Comparison of ENCODE assay signal across 8 mouse cellular contexts in the genomic region with DNA sequence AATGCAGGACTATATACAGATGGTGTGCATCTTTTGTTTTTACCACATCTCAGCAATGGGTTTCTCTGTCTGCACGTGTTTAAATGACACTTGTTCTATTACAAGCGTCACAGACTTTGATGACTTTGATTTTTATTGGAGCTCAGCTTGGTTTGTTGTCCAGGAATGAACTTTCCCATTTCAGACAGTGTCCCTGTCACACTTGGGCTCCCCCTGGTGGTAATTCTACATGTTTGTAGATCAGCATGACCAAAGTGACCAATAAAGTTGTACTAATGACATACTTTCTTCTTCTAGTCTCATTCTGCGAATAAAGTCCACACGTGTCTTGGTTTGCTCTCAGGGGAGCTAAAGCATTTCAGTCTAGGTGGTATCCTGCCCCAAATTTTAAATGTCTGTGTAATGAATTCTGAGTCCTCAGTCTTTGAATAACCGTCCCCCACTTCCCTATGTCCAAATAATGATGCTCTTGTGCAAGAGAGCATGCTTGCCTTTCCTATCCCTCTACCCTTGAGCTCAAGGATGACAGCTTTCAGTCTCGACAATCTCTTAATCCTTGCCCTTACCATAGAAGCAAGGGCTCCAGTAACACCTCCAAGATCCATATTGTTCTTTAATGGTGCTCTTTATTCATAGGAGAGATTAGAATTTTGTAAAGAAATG. TPM values are rescaled to one million over a fixed set of nuclear protein-coding genes. Genes with fewer than 3 reads are reported as not detected.
DNase-seq lines count a peak whose midpoint lies in the region; ATAC-seq and TF ChIP-seq lines count a peak whose summit lies in the region.

No protein-coding gene starts in this region.

- H3K4me2 ChIP-seq in heart, embryonic 12.5 days: no peak overlapping the region
- no peak overlapping the region for H3K4me2 ChIP-seq in hindbrain, postnatal 0 days (ENCODE audit: low read depth, low read length)

- peak; percentile 25 to 76 for DNase-seq in heart, adult 18-20 months
- peak; percentile 11 for DNase-seq in thymus, postnatal 0 days (ENCODE audit: low spot score)
- no peak for DNase-seq in thymus, adult 18-20 months
- DNase-seq in cerebellum, postnatal 10 days: peak; percentile 80 to 91
- peak; percentile 80 for DNase-seq in hindbrain, postnatal 0 days (ENCODE audit: low spot score)
- peak; percentile 81 for DNase-seq in lung, postnatal 36 days
- DNase-seq in ovary, adult 18-20 months (ENCODE audit: low spot score): no peak

- H3K9me3 ChIP-seq in heart, embryonic 12.5 days (replicated peaks): peaks cover 13% of the 10 kb centered on the region
- H3K9me3 ChIP-seq in hindbrain, postnatal 0 days (ENCODE audit: low read length): no peaks in the 10 kb centered on the region

- 45% methylated on average over 6 of the region's 6 CpGs for WGBS in heart, embryonic 12.5 days
- WGBS in hindbrain, postnatal 0 days: 50% methylated on average over 6 of the region's 6 CpGs

- peak; percentile 78 for TF ChIP-seq CTCF in hindbrain, postnatal 0 days (IDR thresholded peaks at IDR 0.05; ENCODE audit: low read depth)

- H3K9ac ChIP-seq in heart, embryonic 12.5 days: no peak overlapping the region
- H3K9ac ChIP-seq in hindbrain, postnatal 0 days (replicated peaks; ENCODE audit: low read length): no peak overlapping the region

- H3K4me1 ChIP-seq in heart, embryonic 12.5 days (replicated peaks): no peaks in the 10 kb centered on the region
- H3K4me1 ChIP-seq in hindbrain, postnatal 0 days (ENCODE audit: insufficient read depth, low read length): no peaks in the 10 kb centered on the region

- ATAC-seq in heart, embryonic 12.5 days (ENCODE audit: insufficient number of reproducible peaks, low FRiP score): no peak
- peak; percentile 40; the same call in 1 of the 2 replicates for ATAC-seq in hindbrain, postnatal 0 days

- no peaks in the 10 kb centered on the region for H3K36me3 ChIP-seq in heart, embryonic 12.5 days
- H3K36me3 ChIP-seq in hindbrain, postnatal 0 days (ENCODE audit: insufficient read depth, low read length): no peaks in the 10 kb centered on the region

- no peak overlapping the region for H3K4me3 ChIP-seq in heart, embryonic 12.5 days
- no peak overlapping the region for H3K4me3 ChIP-seq in hindbrain, postnatal 0 days (ENCODE audit: low read length)

- no peaks in the 10 kb centered on the region for H3K27me3 ChIP-seq in heart, embryonic 12.5 days (replicated peaks)
- H3K27me3 ChIP-seq in hindbrain, postnatal 0 days (ENCODE audit: insufficient read depth, low read length): no peaks in the 10 kb centered on the region

- no peak overlapping the region for H3K27ac ChIP-seq in heart, embryonic 12.5 days (ENCODE audit: poor library complexity, severe bottlenecking)
- no peak overlapping the region for H3K27ac ChIP-seq in hindbrain, postnatal 0 days

RNA-seq across cellular contexts. Expression of gene Taar9, which starts 1.9 kb away (rescaled TPM):
- total RNA-seq in heart, adult 18-20 months (2021): not detected
- polyA plus RNA-seq in heart, embryonic 12.5 days (2016; fragmentation: Nextera tagmentation; extraction: Ambion mirVana): not detected in 2 replicates
- not detected in 2 replicates for polyA plus RNA-seq in thymus, postnatal 0 days (2015; fragmentation: Nextera tagmentation; extraction: Ambion mirVana)
- total RNA-seq in hindbrain, postnatal 0 days (2014; rRNA removed): not detected in 2 replicates
- not detected in 2 replicates for polyA plus RNA-seq in hindbrain, postnatal 0 days (2015; fragmentation: Nextera tagmentation; extraction: Ambion mirVana)

RNA-seq across cellular contexts. Expression of gene Taar8c, which starts 9.5 kb away (rescaled TPM):
- not detected for total RNA-seq in heart, adult 18-20 months (2021)
- not detected in 2 replicates for polyA plus RNA-seq in heart, embryonic 12.5 days (2016; fragmentation: Nextera tagmentation; extraction: Ambion mirVana)
- polyA plus RNA-seq in thymus, postnatal 0 days (2015; fragmentation: Nextera tagmentation; extraction: Ambion mirVana): not detected in 2 replicates
- not detected in 2 replicates for total RNA-seq in hindbrain, postnatal 0 days (2014; rRNA removed)
- not detected in 2 replicates for polyA plus RNA-seq in hindbrain, postnatal 0 days (2015; fragmentation: Nextera tagmentation; extraction: Ambion mirVana)

RNA-seq across cellular contexts. Expression of gene Taar8b, which starts 19.2 kb away (rescaled TPM):
- not detected for total RNA-seq in heart, adult 18-20 months (2021)
- polyA plus RNA-seq in heart, embryonic 12.5 days (2016; fragmentation: Nextera tagmentation; extraction: Ambion mirVana): not detected in 2 replicates
- not detected in 2 replicates for polyA plus RNA-seq in thymus, postnatal 0 days (2015; fragmentation: Nextera tagmentation; extraction: Ambion mirVana)
- not detected in 2 replicates for total RNA-seq in hindbrain, postnatal 0 days (2014; rRNA removed)
- not detected in 2 replicates for polyA plus RNA-seq in hindbrain, postnatal 0 days (2015; fragmentation: Nextera tagmentation; extraction: Ambion mirVana)

RNA-seq across cellular contexts. Expression of gene Taar8a, which starts 34.9 kb away (rescaled TPM):
- total RNA-seq in heart, adult 18-20 months (2021): not detected
- not detected in 2 replicates for polyA plus RNA-seq in heart, embryonic 12.5 days (2016; fragmentation: Nextera tagmentation; extraction: Ambion mirVana)
- not detected in 2 replicates for polyA plus RNA-seq in thymus, postnatal 0 days (2015; fragmentation: Nextera tagmentation; extraction: Ambion mirVana)
- total RNA-seq in hindbrain, postnatal 0 days (2014; rRNA removed): not detected in 2 replicates
- not detected in 2 replicates for polyA plus RNA-seq in hindbrain, postnatal 0 days (2015; fragmentation: Nextera tagmentation; extraction: Ambion mirVana)

RNA-seq across cellular contexts. Expression of gene Stx7, which starts 37.9 kb away (rescaled TPM):
- total RNA-seq in heart, adult 18-20 months (2021): 10 to 100 TPM; 44.9 to 51.8 TPM
- polyA plus RNA-seq in heart, embryonic 12.5 days (2016; fragmentation: Nextera tagmentation; extraction: Ambion mirVana): 86.9 and 92.5 TPM in 2 replicates
- polyA plus RNA-seq in thymus, postnatal 0 days (2015; fragmentation: Nextera tagmentation; extraction: Ambion mirVana): 67.7 and 69.1 TPM in 2 replicates
- total RNA-seq in hindbrain, postnatal 0 days (2014; rRNA removed): 109 and 111 TPM in 2 replicates
- 289 and 299 TPM in 2 replicates for polyA plus RNA-seq in hindbrain, postnatal 0 days (2015; fragmentation: Nextera tagmentation; extraction: Ambion mirVana)

Comparison
In these comparisons a context has a peak if more than half of its experiments do, and no peak if none do; other contexts are left out.
1. DNase-seq: peak in heart, adult 18-20 months (2 of 2), thymus, postnatal 0 days (single experiment), cerebellum, postnatal 10 days (2 of 2), hindbrain, postnatal 0 days (single experiment) and lung, postnatal 36 days (single experiment); none in thymus, adult 18-20 months (0 of 2) and ovary, adult 18-20 months (single experiment).